Mouse (Mus musculus): ENCODE measurements around the gene Olfr364-ps1. TPM values are rescaled to one million over a fixed set of nuclear protein-coding genes. Genes with fewer than 3 reads are reported as not detected.

The Olfr364-ps1 gene
- polyA plus RNA-seq (2017; shearing (Covaris generic)) = not detected

DNA sequence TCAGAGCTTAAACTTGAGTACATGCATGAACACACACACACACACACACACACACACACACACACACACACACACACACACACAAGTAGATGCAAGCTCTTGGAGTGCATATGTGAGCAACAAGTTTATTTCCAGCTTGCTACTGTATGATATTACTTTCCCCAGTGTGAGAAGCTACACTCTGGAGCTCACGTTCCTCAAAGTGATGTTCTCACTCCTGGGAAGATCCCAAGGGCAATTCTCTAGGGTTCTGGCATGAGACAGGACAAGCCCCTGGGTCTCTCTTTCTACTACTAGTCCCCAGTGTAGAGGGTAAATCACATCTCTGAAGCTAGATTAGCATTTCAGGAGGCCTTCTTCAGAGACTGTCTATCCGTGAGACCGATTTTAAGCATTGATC, at the start of gene Olfr364-ps1:
TSS of gene Olfr364-ps1 (plus strand) at position 301 of the 400 bp plus-strand sequence.
- no peak for ATAC-seq

DNA sequence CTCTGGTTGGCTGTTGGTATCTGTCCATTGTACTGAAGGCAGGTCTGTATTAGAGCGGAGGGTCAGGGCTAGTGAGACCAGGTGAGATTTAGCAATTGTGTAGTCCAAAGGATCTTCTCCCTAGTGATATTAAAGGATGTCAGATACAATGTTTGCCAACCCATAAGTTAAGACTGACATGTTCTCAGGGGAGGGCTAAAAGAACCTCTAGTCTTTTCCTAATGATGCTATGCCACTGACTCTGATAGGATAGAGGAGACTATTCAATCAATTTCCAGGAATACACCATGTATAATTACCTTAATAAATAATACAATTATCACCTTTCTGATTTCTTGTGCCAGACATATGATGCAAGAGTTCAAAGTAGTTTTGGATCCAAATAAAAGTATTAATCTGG, 21.3 kb upstream of the Olfr364-ps1 start, which contains the start of gene Olfr362:
TSS of gene Olfr362 (minus strand) at position 101 of the 400 bp plus-strand sequence.
- no peak for ATAC-seq

DNA sequence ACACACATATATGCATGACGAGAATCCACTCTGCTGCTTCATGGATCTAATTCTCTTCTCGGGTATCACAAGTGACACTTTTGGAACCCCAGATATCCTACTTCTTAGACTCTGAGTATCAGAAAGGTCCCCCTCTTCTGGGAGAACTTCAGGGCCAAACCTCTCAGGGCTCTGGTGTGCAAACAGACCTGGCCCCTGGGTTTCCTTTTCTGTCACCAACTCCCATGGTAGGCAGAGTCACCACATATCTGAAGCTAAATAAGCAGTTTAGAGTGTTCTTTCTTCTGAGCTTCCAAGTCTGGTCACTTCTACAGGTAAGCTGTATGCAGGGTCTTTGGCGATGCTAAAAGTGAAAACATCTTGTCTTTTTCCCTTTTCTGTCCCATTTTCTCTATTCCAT, 48.8 kb downstream of the Olfr364-ps1 start, which contains the start of gene Olfr365:
TSS of gene Olfr365 (plus strand) at position 301 of the 400 bp plus-strand sequence.
- ATAC-seq = no peak

Other genes with a start within 250 kb of the Olfr364-ps1 start
- gene Olfr353, start 246.4 kb upstream of the Olfr364-ps1 start, polyA plus RNA-seq (2017; shearing (Covaris generic)) = not detected
- under 1 TPM in 1 of 2 experiments, not detected in 1; 0.09 TPM for gene Olfr354, start 233.6 kb upstream of the Olfr364-ps1 start, polyA plus RNA-seq (2017; shearing (Covaris generic))
- gene Olfr355, start 210.4 kb upstream of the Olfr364-ps1 start, polyA plus RNA-seq (2017; shearing (Covaris generic)) = under 1 TPM in 1 of 2 experiments, not detected in 1; 0.44 TPM
- gene Olfr356, start 202.2 kb upstream of the Olfr364-ps1 start, polyA plus RNA-seq (2017; shearing (Covaris generic)) = not detected
- gene Olfr357, start 145.5 kb upstream of the Olfr364-ps1 start, polyA plus RNA-seq (2017; shearing (Covaris generic)) = not detected
- not detected for gene Olfr358, start 130.0 kb upstream of the Olfr364-ps1 start, polyA plus RNA-seq (2017; shearing (Covaris generic))
- gene Olfr360, start 73.6 kb upstream of the Olfr364-ps1 start, polyA plus RNA-seq (2017; shearing (Covaris generic)) = not detected
- gene Olfr361, start 50.0 kb upstream of the Olfr364-ps1 start, polyA plus RNA-seq (2017; shearing (Covaris generic)) = not detected
- not detected for gene Olfr362, start 21.4 kb upstream of the Olfr364-ps1 start, polyA plus RNA-seq (2017; shearing (Covaris generic))
- gene Olfr365, start 48.9 kb downstream of the Olfr364-ps1 start, polyA plus RNA-seq (2017; shearing (Covaris generic)) = not detected
- not detected for gene Olfr366, start 72.3 kb downstream of the Olfr364-ps1 start, polyA plus RNA-seq (2017; shearing (Covaris generic))
- gene Olfr368, start 187.2 kb downstream of the Olfr364-ps1 start, polyA plus RNA-seq (2017; shearing (Covaris generic)) = not detected
- 10 to 100 TPM; 25.3 to 30.9 TPM for gene Pdcl, start 220.0 kb downstream of the Olfr364-ps1 start, polyA plus RNA-seq (2017; shearing (Covaris generic))

Data from CD4-positive, CD25-positive, alpha-beta regulatory T cell, adult 4 months (primary cell).